Mouse (Mus musculus) layer of hippocampus, adult 2 months (tissue): ENCODE measurements around the gene Tmem144. TPM values are rescaled to one million over a fixed set of nuclear protein-coding genes. Genes with fewer than 3 reads are reported as not detected.

Experiments
- DNase-seq, 2 experiments: peaks; one replicate each; pipeline ENCODE4 v3.0.0; 2022; ENCODE audit warnings: low spot score in 2 of 2
- H3K27ac ChIP-seq: fragments of 200-600 bp; 2 replicates; pipeline ENCODE4 v1.8.1; 2022
- H3K4me3 ChIP-seq: fragments of 200-600 bp; 2 replicates; pipeline ENCODE4 v1.8.1; 2022; ENCODE audit warnings: mild to moderate bottlenecking
- CTCF ChIP-seq: fragments of 200-600 bp; conservative IDR thresholded peaks from 2 replicates; pipeline ENCODE4 v1.8.1; 2022; ENCODE audit warnings: antibody characterized with exemption, mild to moderate bottlenecking, moderate library complexity
- total RNA-seq, 2 experiments: library from RNA; stranded (reverse); gene quantifications; 2 replicates each; pipeline ENCODE4 v1.2.3; 2021

Gene Tmem144
- total RNA-seq, 2 experiments from 2014 or later: 18.3 to 23.4 TPM

GRCm38 (mm10) chr3:79884761-79885189, 32.2 kb upstream of the Tmem144 start:
- H3K27ac ChIP-seq: peak overlapping the region; percentile 71
- peak; percentile 64 to 75 for DNase-seq
- H3K4me3 ChIP-seq: peak overlapping the region; percentile 44
- peak; percentile 92 for TF ChIP-seq CTCF

- Histone ChIP-seq H3K27ac (peak within 1 kb of the TSS; percentile 71), H3K4me3 (peak within 1 kb of the TSS; percentile 44)
- no peak for TF ChIP-seq CTCF
- no peak for DNase-seq
Measured at GRCm38 (mm10) chr3:79884305-79884704, 31.7 kb upstream of the Tmem144 start, which contains the start of gene Fam198b. TSS of gene Fam198b (plus strand) at chr3:79884533.

GRCm38 (mm10) chr3:79883092-79883491, 30.5 kb upstream of the Tmem144 start:
- no peak overlapping the region for H3K27ac ChIP-seq
- TF ChIP-seq CTCF: peak; percentile 95
- H3K4me3 ChIP-seq: no peak overlapping the region
- DNase-seq: peak; percentile 67 to 79

- Histone ChIP-seq H3K27ac (no peak overlapping the region), H3K4me3 (no peak overlapping the region)
- no peak for DNase-seq
- TF ChIP-seq CTCF: no peak
Measured at GRCm38 (mm10) chr3:79881645-79882044, 29.1 kb upstream of the Tmem144 start.

- Histone ChIP-seq H3K4me3 (no peak overlapping the region), H3K27ac (no peak overlapping the region)
- TF ChIP-seq CTCF: no peak
- DNase-seq: no peak
Measured at GRCm38 (mm10) chr3:79879246-79879645, 26.7 kb upstream of the Tmem144 start.

GRCm38 (mm10) chr3:79878350-79878749, 25.8 kb upstream of the Tmem144 start:
- no peak overlapping the region for H3K27ac ChIP-seq
- TF ChIP-seq CTCF: no peak
- DNase-seq: no peak
- no peak overlapping the region for H3K4me3 ChIP-seq

GRCm38 (mm10) chr3:79875471-79875870, 22.9 kb upstream of the Tmem144 start:
- TF ChIP-seq CTCF: no peak
- no peak overlapping the region for H3K4me3 ChIP-seq
- no peak for DNase-seq
- no peak overlapping the region for H3K27ac ChIP-seq

- H3K4me3 ChIP-seq: no peak overlapping the region
- no peak for TF ChIP-seq CTCF
- H3K27ac ChIP-seq: peak overlapping the region; percentile 92
- peak in 1 of 2 experiments; percentile 83 for DNase-seq
Measured at GRCm38 (mm10) chr3:79867121-79867709, 14.6 kb upstream of the Tmem144 start.

- Histone ChIP-seq H3K4me3 (no peak overlapping the region), H3K27ac (peak overlapping the region; percentile 92)
- peak; percentile 21; the same call in 1 of the 2 replicates for TF ChIP-seq CTCF
- no peak for DNase-seq
Measured at GRCm38 (mm10) chr3:79866526-79866925, 14.0 kb upstream of the Tmem144 start.

- no peak overlapping the region for H3K4me3 ChIP-seq
- no peak for TF ChIP-seq CTCF
- H3K27ac ChIP-seq: peak overlapping the region; percentile 92
- DNase-seq: no peak
Measured at GRCm38 (mm10) chr3:79866089-79866488, 13.5 kb upstream of the Tmem144 start.

GRCm38 (mm10) chr3:79864824-79865223, 12.3 kb upstream of the Tmem144 start:
- H3K4me3 ChIP-seq: no peak overlapping the region
- DNase-seq: no peak
- peak overlapping the region; percentile 92 for H3K27ac ChIP-seq
- TF ChIP-seq CTCF: no peak

- no peak for TF ChIP-seq CTCF
- H3K27ac ChIP-seq: 0 out of 2 replicates have a peak overlapping the region, but pooled peaks have one; percentile 28
- no peak for DNase-seq
- no peak overlapping the region for H3K4me3 ChIP-seq
Measured at GRCm38 (mm10) chr3:79858221-79858620, 5.6 kb upstream of the Tmem144 start.

- no peak overlapping the region for H3K4me3 ChIP-seq
- DNase-seq: no peak
Measured at GRCm38 (mm10) chr3:79857780-79858179, 5.2 kb upstream of the Tmem144 start.

GRCm38 (mm10) chr3:79852108-79852507, 465 bp downstream of the Tmem144 start:
- H3K27ac ChIP-seq: peak overlapping the region; percentile 77
- no peak for TF ChIP-seq CTCF
- H3K4me3 ChIP-seq: no peak overlapping the region
- no peak for DNase-seq

More at GRCm38 (mm10) chr3:79857780-79858179, 5.2 kb upstream of the Tmem144 start:
- no peak for TF ChIP-seq CTCF
- 0 out of 2 replicates have a peak overlapping the region, but pooled peaks have one; percentile 28 for H3K27ac ChIP-seq
